Mouse (Mus musculus) retina, postnatal 7 days (tissue): ENCODE results near the gene Twsg1.
A peak's percentile ranks its signal among the peaks of the same experiment; 100 is the strongest.

Experiments used
- DNase-seq: peaks from one replicate; pipeline ENCODE4 v3.0.0-alpha.2; 2012; ENCODE audit warnings: low read depth, low spot score

Twsg1 gene

GRCm38 (mm10) chr17:65933741-65934140, 17.3 kb downstream of the Twsg1 start:
- DNase-seq = no peak

- DNase-seq = no peak
Observed at GRCm38 (mm10) chr17:65931525-65931924, 19.5 kb downstream of the Twsg1 start.

GRCm38 (mm10) chr17:65930960-65931359, 20.1 kb downstream of the Twsg1 start:
- no peak for DNase-seq

- DNase-seq = no peak
Observed at GRCm38 (mm10) chr17:65930158-65930826, 20.7 kb downstream of the Twsg1 start.

GRCm38 (mm10) chr17:65929319-65929978, 21.6 kb downstream of the Twsg1 start:
- no peak for DNase-seq

GRCm38 (mm10) chr17:65927077-65927476, 23.9 kb downstream of the Twsg1 start:
- DNase-seq = no peak

GRCm38 (mm10) chr17:65924218-65924617, 26.8 kb downstream of the Twsg1 start:
- no peak for DNase-seq

- DNase-seq = no peak
Observed at GRCm38 (mm10) chr17:65921975-65922374, 29.1 kb downstream of the Twsg1 start.

- DNase-seq = no peak
Observed at GRCm38 (mm10) chr17:65919235-65919634, 31.8 kb downstream of the Twsg1 start.

- DNase-seq = peak; percentile 48
Observed at GRCm38 (mm10) chr17:65916135-65916668, 34.8 kb downstream of the Twsg1 start.

- DNase-seq = no peak
Observed at GRCm38 (mm10) chr17:65914083-65914482, 36.9 kb downstream of the Twsg1 start.

- DNase-seq = no peak
Observed at GRCm38 (mm10) chr17:65912202-65912601, 38.8 kb downstream of the Twsg1 start.

GRCm38 (mm10) chr17:65911285-65912069, 39.5 kb downstream of the Twsg1 start:
- DNase-seq = no peak

- DNase-seq = no peak
Observed at GRCm38 (mm10) chr17:65908270-65908669, 42.8 kb downstream of the Twsg1 start.

GRCm38 (mm10) chr17:65906895-65907401, 44.1 kb downstream of the Twsg1 start:
- DNase-seq = no peak

- DNase-seq = no peak
Observed at GRCm38 (mm10) chr17:65906313-65906894, 44.6 kb downstream of the Twsg1 start.

- no peak for DNase-seq
Observed at GRCm38 (mm10) chr17:65905241-65905640, 45.8 kb downstream of the Twsg1 start.

- DNase-seq = no peak
Observed at GRCm38 (mm10) chr17:65903826-65904225, 47.2 kb downstream of the Twsg1 start.

GRCm38 (mm10) chr17:65903011-65903410, 48.0 kb downstream of the Twsg1 start:
- no peak for DNase-seq

- DNase-seq = no peak
Observed at GRCm38 (mm10) chr17:65902281-65902680, 48.7 kb downstream of the Twsg1 start.

- no peak for DNase-seq
Observed at GRCm38 (mm10) chr17:65896016-65896415, 55.0 kb downstream of the Twsg1 start.

- DNase-seq = no peak
Observed at GRCm38 (mm10) chr17:65889476-65889875, 61.5 kb downstream of the Twsg1 start.
